ENCODE assay signal across 8 mouse cellular contexts in the genomic region with DNA sequence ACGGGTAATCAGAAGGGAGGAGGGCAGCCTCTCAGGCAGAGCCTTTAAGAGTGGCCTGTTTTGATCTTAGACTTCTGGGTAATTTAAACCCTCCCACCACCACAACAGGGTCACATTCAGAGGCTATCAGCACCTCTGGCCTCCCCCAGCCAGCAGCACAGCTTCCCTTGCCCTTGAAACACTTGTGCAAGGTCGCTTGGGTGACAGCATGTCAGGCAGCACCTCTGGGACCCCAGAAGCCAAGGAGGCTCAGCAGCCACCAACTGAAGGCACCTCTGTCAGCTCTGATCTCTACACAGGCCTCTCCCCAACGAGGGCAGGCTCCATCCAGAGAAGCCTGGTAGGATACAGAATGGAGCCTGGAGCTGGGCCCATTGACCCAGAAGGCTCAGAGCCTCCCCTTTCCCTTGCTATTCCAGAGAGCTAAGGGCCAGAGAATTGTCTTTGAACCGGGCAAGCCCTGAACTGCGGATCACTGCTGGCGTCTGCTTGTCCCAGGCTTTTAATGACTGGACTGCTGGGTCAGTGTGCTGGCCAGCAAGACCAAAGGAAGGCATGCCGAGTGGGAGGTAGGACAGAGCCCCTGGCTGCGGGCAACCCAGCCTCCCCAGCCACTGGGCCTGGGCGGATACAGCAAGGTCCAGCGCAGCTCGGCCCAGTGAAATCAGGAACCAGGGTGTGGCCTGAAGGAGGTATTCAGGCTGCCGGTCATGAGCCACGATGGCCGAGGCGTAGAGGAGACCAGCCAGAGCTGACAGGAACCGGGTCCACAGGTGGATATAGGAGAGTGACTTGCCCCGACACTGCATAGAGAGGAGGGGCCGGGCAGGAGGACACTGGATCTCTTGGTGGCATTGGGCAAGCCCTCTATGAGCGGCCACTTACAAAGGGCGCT. TPM values are rescaled to one million over a fixed set of nuclear protein-coding genes. Genes with fewer than 3 reads are reported as not detected.
DNase-seq lines count a peak whose midpoint lies in the region; ATAC-seq and TF ChIP-seq lines count a peak whose summit lies in the region.

No protein-coding gene starts in this region.

- TF ChIP-seq CTCF in left cerebral cortex, adult 2 months (IDR thresholded peaks at IDR 0.05): no peak
- TF ChIP-seq CTCF in forebrain, postnatal 0 days (IDR thresholded peaks at IDR 0.05; ENCODE audit: low read depth): no peak

- DNase-seq in heart, embryonic 10.5 days (ENCODE audit: low spot score): peak; percentile 92
- DNase-seq in heart, adult 8-10 months (ENCODE audit: low spot score): no peak
- DNase-seq in left cerebral cortex, adult 2 months (ENCODE audit: extremely low spot score in 1 of 2, low spot score in 2 of 2): no peak
- no peak for DNase-seq in left cerebral cortex, adult 9 months (ENCODE audit: low spot score in 2 of 2)
- DNase-seq in forebrain, postnatal 0 days: no peak
- no peak for DNase-seq in spleen, adult 12 weeks (ENCODE audit: low spot score)
- DNase-seq in spleen, postnatal 10 days (ENCODE audit: low spot score in 2 of 2): no peak

- H3K4me2 ChIP-seq in forebrain, postnatal 0 days (ENCODE audit: low read depth): no peak overlapping the region
- H3K4me2 ChIP-seq in neural tube, embryonic 14.5 days (ENCODE audit: low read depth, low read length): no peak overlapping the region; the same call in 1 of the 2 replicates

- peaks cover 34% of the 10 kb centered on the region for H3K36me3 ChIP-seq in heart, embryonic 10.5 days
- H3K36me3 ChIP-seq in forebrain, postnatal 0 days (ENCODE audit: insufficient read depth): peaks cover 37% of the 10 kb centered on the region
- peaks cover 11% of the 10 kb centered on the region; the same call in 1 of the 2 replicates for H3K36me3 ChIP-seq in neural tube, embryonic 14.5 days (ENCODE audit: control insufficient read depth, insufficient read depth, low read length)

- 53% methylated on average over 20 of the region's 20 CpGs for WGBS in heart, embryonic 10.5 days
- WGBS in forebrain, postnatal 0 days: 69% methylated on average over 20 of the region's 20 CpGs
- 66% methylated on average over 20 of the region's 20 CpGs for WGBS in neural tube, embryonic 14.5 days

- peak; percentile 24; the same call in 1 of the 2 replicates for ATAC-seq in forebrain, postnatal 0 days
- ATAC-seq in neural tube, embryonic 14.5 days (ENCODE audit: low read depth): no peak

- H3K4me1 ChIP-seq in heart, embryonic 10.5 days: peaks cover 54% of the 10 kb centered on the region
- no peaks in the 10 kb centered on the region for H3K4me1 ChIP-seq in forebrain, postnatal 0 days (ENCODE audit: insufficient read depth)
- no peaks in the 10 kb centered on the region for H3K4me1 ChIP-seq in neural tube, embryonic 14.5 days (ENCODE audit: control insufficient read depth, insufficient read depth, low read length)

- peak overlapping the region; percentile 36 for H3K4me3 ChIP-seq in heart, embryonic 10.5 days
- H3K4me3 ChIP-seq in left cerebral cortex, adult 2 months: no peak overlapping the region
- no peak overlapping the region for H3K4me3 ChIP-seq in forebrain, postnatal 0 days (ENCODE audit: low read depth, low read length)
- no peak overlapping the region for H3K4me3 ChIP-seq in neural tube, embryonic 14.5 days (ENCODE audit: low read depth, low read length)

- intact Hi-C loops in left cerebral cortex, adult 2 months (cut with DNase I): no loop called here

- H3K27ac ChIP-seq in heart, embryonic 10.5 days: peak overlapping the region; percentile 87
- H3K27ac ChIP-seq in left cerebral cortex, adult 2 months: peak overlapping the region; percentile 24; the same call in 1 of the 2 replicates
- no peak overlapping the region for H3K27ac ChIP-seq in forebrain, postnatal 0 days (ENCODE audit: low read depth, low read length)
- H3K27ac ChIP-seq in neural tube, embryonic 14.5 days (ENCODE audit: low read depth, low read length): no peak overlapping the region

- no peak overlapping the region for H3K9ac ChIP-seq in forebrain, postnatal 0 days
- H3K9ac ChIP-seq in neural tube, embryonic 14.5 days (replicated peaks; ENCODE audit: low read depth, low read length): 0 out of 2 replicates have a peak overlapping the region, but pooled peaks have one; percentile 2

- H3K27me3 ChIP-seq in heart, embryonic 10.5 days (ENCODE audit: insufficient read depth, poor library complexity, severe bottlenecking): no peaks in the 10 kb centered on the region
- no peaks in the 10 kb centered on the region for H3K27me3 ChIP-seq in forebrain, postnatal 0 days (ENCODE audit: insufficient read depth, low read length)
- no peaks in the 10 kb centered on the region for H3K27me3 ChIP-seq in neural tube, embryonic 14.5 days (ENCODE audit: control insufficient read depth, insufficient read depth, low read length)

- no peaks in the 10 kb centered on the region for H3K9me3 ChIP-seq in heart, embryonic 10.5 days
- no peaks in the 10 kb centered on the region for H3K9me3 ChIP-seq in forebrain, postnatal 0 days (ENCODE audit: low read length)
- no peaks in the 10 kb centered on the region for H3K9me3 ChIP-seq in neural tube, embryonic 14.5 days (ENCODE audit: control insufficient read depth, low read length)

RNA-seq across cellular contexts. Expression of a gene that starts 10.3 kb away (rescaled TPM):
- 16.1 and 23.1 TPM in 2 replicates for polyA plus RNA-seq in heart, embryonic 10.5 days (2016; fragmentation: Nextera tagmentation; extraction: Ambion mirVana)
- 1 to 10 TPM; 4.1 to 7.0 (median 5.2) TPM for total RNA-seq in heart, adult 8-10 months (2022)
- 10 to 100 TPM; 69.9 to 74.0 TPM for total RNA-seq in left cerebral cortex, adult 2 months (2021)
- total RNA-seq in forebrain, postnatal 0 days (2014; rRNA removed): 107 and 113 TPM in 2 replicates
- 66.1 and 66.6 TPM in 2 replicates for polyA plus RNA-seq in forebrain, postnatal 0 days (2015; fragmentation: Nextera tagmentation; extraction: Ambion mirVana)
- polyA plus RNA-seq in neural tube, embryonic 14.5 days (2014; fragmentation: Nextera tagmentation; extraction: Ambion mirVana): 65.0 and 73.8 TPM in 2 replicates

RNA-seq across cellular contexts. Expression of a gene that starts 47.0 kb away (rescaled TPM):
- 48.6 and 61.8 TPM in 2 replicates for polyA plus RNA-seq in heart, embryonic 10.5 days (2016; fragmentation: Nextera tagmentation; extraction: Ambion mirVana)
- total RNA-seq in heart, adult 8-10 months (2022): 10 to 100 TPM; 15.3 to 21.1 (median 19.7) TPM
- total RNA-seq in left cerebral cortex, adult 2 months (2021): 10 to 100 TPM; 21.2 to 23.2 TPM
- 20.4 and 27.7 TPM in 2 replicates for total RNA-seq in forebrain, postnatal 0 days (2014; rRNA removed)
- 40.8 and 41.4 TPM in 2 replicates for polyA plus RNA-seq in forebrain, postnatal 0 days (2015; fragmentation: Nextera tagmentation; extraction: Ambion mirVana)
- polyA plus RNA-seq in neural tube, embryonic 14.5 days (2014; fragmentation: Nextera tagmentation; extraction: Ambion mirVana): 43.9 and 49.0 TPM in 2 replicates

RNA-seq across cellular contexts. Expression of a gene that starts 59.2 kb away (rescaled TPM):
- polyA plus RNA-seq in heart, embryonic 10.5 days (2016; fragmentation: Nextera tagmentation; extraction: Ambion mirVana): 14.3 and 14.4 TPM in 2 replicates
- 10 to 100 TPM; 19.6 to 26.6 (median 23.8) TPM for total RNA-seq in heart, adult 8-10 months (2022)
- 10 to 100 TPM; 17.3 to 18.1 TPM for total RNA-seq in left cerebral cortex, adult 2 months (2021)
- 12.3 and 17.4 TPM in 2 replicates for total RNA-seq in forebrain, postnatal 0 days (2014; rRNA removed)
- polyA plus RNA-seq in forebrain, postnatal 0 days (2015; fragmentation: Nextera tagmentation; extraction: Ambion mirVana): 10.0 and 10.5 TPM in 2 replicates
- 8.8 and 11.2 TPM in 2 replicates for polyA plus RNA-seq in neural tube, embryonic 14.5 days (2014; fragmentation: Nextera tagmentation; extraction: Ambion mirVana)

Comparison
In these comparisons a context has a peak if more than half of its experiments do, and no peak if none do; other contexts are left out.
1. H3K27ac ChIP-seq: peak in heart, embryonic 10.5 days (single experiment) and left cerebral cortex, adult 2 months (single experiment); none in forebrain, postnatal 0 days (single experiment) and neural tube, embryonic 14.5 days (single experiment).
2. RNA of a gene that starts 10.3 kb away (total RNA-seq): 107 to 113 TPM in forebrain, postnatal 0 days and 69.9 to 74.0 TPM in left cerebral cortex, adult 2 months; 4.1 to 7.0 TPM in heart, adult 8-10 months; every median in the first group is over 4 times any median in the second.